Mouse (Mus musculus) megakaryocyte-erythroid progenitor cell, adult 5-6 weeks (primary cell): ENCODE data around the gene Zer1. TPM values are rescaled to one million over a fixed set of nuclear protein-coding genes. Genes with fewer than 3 reads are reported as not detected.
"Not testable (repeated sequence)": the region's sequence is repeated elsewhere in the genome, so short reads cannot be mapped to it uniquely, and the experiment has no call there.

ENCODE experiments used
- ATAC-seq: replicated peaks from 2 replicates; pipeline ENCODE4 v1.8.0; 2016; ENCODE audit warnings: mild to moderate bottlenecking, inconsistent platforms; ENCODE audit not compliant: severe bottlenecking, poor library complexity, low FRiP score, low TSS enrichment
- total RNA-seq, 2 experiments: library from RNA; stranded (forward) in 1 of 2; stranded (reverse) in 1 of 2; fragments of 200-1000, 215-1000 nt in 1 of 2; fragments of >200 nt in 1 of 2; fragmentation: Nextera tagmentation in 1 of 2; gene quantifications; 2 replicates each; pipeline ENCODE4 v1.2.3; 2014 to 2017

Gene Zer1
- total RNA-seq, 2 experiments from 2014 or later: 8.3 to 37.8 TPM

- ATAC-seq: not testable (repeated sequence)
Measured at GRCm38 (mm10) chr2:30131240-30131639, 6.9 kb upstream of the Zer1 start.

GRCm38 (mm10) chr2:30130156-30130555 is 5.8 kb upstream of the Zer1 start:
- ATAC-seq: no peak

- no peak for ATAC-seq
Measured at GRCm38 (mm10) chr2:30128789-30129188, 4.4 kb upstream of the Zer1 start.

- ATAC-seq: peak; percentile 10; the same call in 1 of the 2 replicates
Measured at GRCm38 (mm10) chr2:30123729-30124471, 485 bp downstream of the Zer1 start.

GRCm38 (mm10) chr2:30122766-30123165 is 1.6 kb downstream of the Zer1 start:
- no peak for ATAC-seq

- ATAC-seq: no peak
Measured at GRCm38 (mm10) chr2:30120269-30120668, 4.1 kb downstream of the Zer1 start.

GRCm38 (mm10) chr2:30119641-30120051 is 4.7 kb downstream of the Zer1 start:
- ATAC-seq: no peak

- peak; percentile 12; the same call in 1 of the 2 replicates for ATAC-seq
Measured at GRCm38 (mm10) chr2:30112564-30112963, 11.8 kb downstream of the Zer1 start.

GRCm38 (mm10) chr2:30111500-30111899 is 12.9 kb downstream of the Zer1 start:
- peak; percentile 86 for ATAC-seq

- ATAC-seq: no peak
Measured at GRCm38 (mm10) chr2:30108260-30108659, 16.1 kb downstream of the Zer1 start.

- ATAC-seq: no peak
Measured at GRCm38 (mm10) chr2:30107646-30108045, 16.7 kb downstream of the Zer1 start.

- peak; percentile 75 for ATAC-seq
Measured at GRCm38 (mm10) chr2:30106364-30106763, 18.0 kb downstream of the Zer1 start.

GRCm38 (mm10) chr2:30100214-30100613 is 24.2 kb downstream of the Zer1 start:
- ATAC-seq: no peak

GRCm38 (mm10) chr2:30095882-30096527 is 28.4 kb downstream of the Zer1 start:
- ATAC-seq: peak; percentile 46

GRCm38 (mm10) chr2:30094208-30094588 is 30.2 kb downstream of the Zer1 start:
- no peak for ATAC-seq

- ATAC-seq: peak; percentile 94
Measured at GRCm38 (mm10) chr2:30093471-30094207, 30.7 kb downstream of the Zer1 start, which contains the start of gene Zdhhc12. TSS of gene Zdhhc12 (minus strand) at chr2:30093648.

GRCm38 (mm10) chr2:30092280-30092918 is 32.0 kb downstream of the Zer1 start:
- ATAC-seq: no peak

- no peak for ATAC-seq
Measured at GRCm38 (mm10) chr2:30091521-30091920, 32.9 kb downstream of the Zer1 start.

GRCm38 (mm10) chr2:30087310-30087709 is 37.1 kb downstream of the Zer1 start:
- ATAC-seq: no peak

- no peak for ATAC-seq
Measured at GRCm38 (mm10) chr2:30084632-30085031, 39.8 kb downstream of the Zer1 start.
